Mouse (Mus musculus): ENCODE measurements at regions not wholly inside any gene's neighbourhood (a gene's known extent, or its start where the extent isn't known, plus 50 kb on each side); places are given as distances from the start of the nearest gene placed in this dataset.
"Not testable (repeated sequence)": the region's sequence is repeated elsewhere in the genome, so short reads cannot be mapped to it uniquely, and the experiment has no call there.

DNA sequence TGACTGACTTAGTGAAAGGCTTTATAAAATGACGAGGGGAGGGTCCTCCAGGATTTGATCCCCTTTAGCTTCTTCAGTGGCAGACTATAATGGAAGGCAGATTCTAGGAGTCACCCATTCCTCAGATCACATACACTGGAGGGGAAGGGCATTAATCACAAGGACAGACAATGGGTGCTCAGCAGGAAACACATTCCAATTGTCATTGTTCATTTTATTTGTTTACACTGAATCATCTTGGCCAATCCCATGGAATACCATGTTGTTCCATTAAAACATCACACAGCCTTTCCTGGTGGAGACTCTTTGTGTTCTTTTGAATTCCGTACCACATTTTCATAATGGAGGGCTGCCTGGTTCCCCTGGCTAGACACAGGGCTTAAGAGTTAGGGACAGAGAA lies 368.5 kb downstream of the Sec16b start:
- no peak for ATAC-seq (replicated peaks)
- H3K4me3 ChIP-seq = no peak overlapping the region
- peaks cover 5% of the 10 kb centered on the region; the same call in 1 of the 2 replicates for H3K4me1 ChIP-seq
- H3K27ac ChIP-seq (replicated peaks) = no peak overlapping the region
- H3K36me3 ChIP-seq = no peaks in the 10 kb centered on the region
- no peak overlapping the region for H3K9ac ChIP-seq (replicated peaks)
- no peaks in the 10 kb centered on the region for H3K27me3 ChIP-seq
- WGBS = 75% methylated on average over 2 of the region's 2 CpGs
- H3K9me3 ChIP-seq = no peaks in the 10 kb centered on the region
- no peak overlapping the region for H3K4me2 ChIP-seq (replicated peaks)

DNA sequence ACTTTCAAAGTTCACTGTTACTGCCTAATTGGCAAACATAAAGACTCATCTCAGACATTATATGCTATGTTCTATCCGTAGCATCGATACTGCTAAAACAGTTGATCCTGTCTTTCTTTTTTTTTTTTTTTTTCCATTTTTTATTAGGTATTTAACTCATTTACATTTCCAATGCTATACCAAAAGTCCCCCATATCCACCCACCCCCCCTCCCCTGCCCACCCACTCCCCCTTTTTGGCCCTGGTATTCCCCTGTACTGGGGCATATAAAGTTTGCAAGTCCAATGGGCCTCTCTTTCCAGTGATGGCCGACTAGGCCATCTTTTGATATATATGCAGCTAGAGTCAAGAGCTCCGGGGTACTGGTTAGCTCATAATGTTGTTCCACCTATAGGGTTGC lies 370.6 kb downstream of the Sec16b start:
- H3K9ac ChIP-seq (replicated peaks); H3K36me3 ChIP-seq; H3K9me3 ChIP-seq; H3K4me3 ChIP-seq; H3K4me1 ChIP-seq; H3K27ac ChIP-seq (replicated peaks); H3K4me2 ChIP-seq (replicated peaks); H3K27me3 ChIP-seq; ATAC-seq (replicated peaks): not testable (repeated sequence)
- WGBS = 96% methylated on average over 2 of the region's 4 CpGs

DNA sequence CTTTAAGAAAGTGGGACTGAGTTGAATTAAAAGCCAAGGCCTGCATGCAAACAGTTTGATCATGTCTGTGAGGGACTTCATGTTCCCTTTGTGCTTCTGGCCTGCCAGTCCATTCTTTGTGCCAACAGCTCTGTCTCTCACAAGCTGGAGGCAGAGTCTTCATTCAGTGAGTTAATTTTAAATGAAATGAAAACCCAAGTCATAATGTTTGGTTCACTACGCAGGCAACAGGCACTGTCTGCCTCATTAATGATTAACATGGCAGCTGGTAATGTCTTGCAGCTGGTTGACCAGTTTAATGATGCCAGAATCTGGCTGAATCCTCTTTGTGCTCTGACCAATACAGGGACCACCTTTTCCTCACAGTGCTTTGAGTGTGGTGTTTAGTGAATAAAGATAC lies 380.6 kb downstream of the Sec16b start:
- WGBS = 32% methylated on average over 1 of the region's 1 CpGs

DNA sequence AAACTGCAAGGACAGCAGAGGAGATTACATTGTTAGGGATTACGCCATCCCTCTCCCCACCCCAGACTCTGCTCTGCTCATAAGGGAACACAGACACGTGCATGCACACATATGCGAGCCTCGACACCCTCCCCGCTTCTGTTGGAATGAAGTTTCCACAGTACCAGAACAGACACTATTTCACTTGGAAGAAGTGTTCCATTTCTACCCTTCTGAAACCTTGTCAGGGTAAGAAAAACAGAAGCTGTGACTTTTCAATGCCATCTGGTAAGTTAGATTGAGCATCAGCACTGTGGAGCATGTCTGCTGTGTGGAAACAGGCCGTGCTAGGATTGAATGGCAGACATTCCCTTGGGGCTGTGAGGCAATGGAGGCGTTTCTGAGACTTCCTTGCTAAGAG lies 382.0 kb downstream of the Sec16b start:
- Histone ChIP-seq H3K4me3 (no peak overlapping the region), H3K36me3 (no peaks in the 10 kb centered on the region), H3K27ac (replicated peaks) (peak overlapping the region; percentile 73), H3K9ac (replicated peaks) (no peak overlapping the region), H3K27me3 (no peaks in the 10 kb centered on the region), H3K9me3 (no peaks in the 10 kb centered on the region), H3K4me2 (replicated peaks) (no peak overlapping the region), H3K4me1 (peaks cover 25% of the 10 kb centered on the region)
- WGBS = 68% methylated on average over 7 of the region's 7 CpGs
- peak; percentile 91 for ATAC-seq (replicated peaks)

More for the DNA sequence above, 380.6 kb downstream of the Sec16b start:
- no peaks in the 10 kb centered on the region for H3K9me3 ChIP-seq
- no peak overlapping the region for H3K4me2 ChIP-seq (replicated peaks)
- no peaks in the 10 kb centered on the region for H3K36me3 ChIP-seq
- H3K9ac ChIP-seq (replicated peaks) = no peak overlapping the region
- H3K4me1 ChIP-seq = peaks cover 25% of the 10 kb centered on the region
- H3K27ac ChIP-seq (replicated peaks) = peak overlapping the region; percentile 66; the same call in 1 of the 2 replicates
- no peak for ATAC-seq (replicated peaks)
- H3K4me3 ChIP-seq = no peak overlapping the region
- H3K27me3 ChIP-seq = no peaks in the 10 kb centered on the region

DNA sequence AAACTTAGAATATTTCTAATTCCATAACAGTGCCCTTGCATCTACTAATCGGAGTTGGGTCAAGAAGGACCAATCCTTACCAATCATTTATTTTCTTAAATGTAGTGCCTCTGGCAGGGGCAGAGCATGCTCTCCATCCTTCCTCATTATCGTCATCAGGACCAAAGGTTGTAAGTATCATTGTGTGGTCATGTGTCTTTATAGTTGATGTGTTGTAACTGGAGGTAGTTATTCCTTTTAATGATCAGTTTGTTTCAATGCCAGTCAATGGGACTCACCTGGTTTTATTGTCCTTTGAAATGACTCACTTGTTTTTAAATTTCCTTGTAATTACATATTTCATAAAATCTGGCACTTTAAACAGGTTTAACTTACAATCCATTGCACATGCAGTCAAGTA lies 399.6 kb downstream of the Sec16b start:
- WGBS = 91% methylated on average over 2 of the region's 2 CpGs
- no peak for ATAC-seq (replicated peaks)

DNA sequence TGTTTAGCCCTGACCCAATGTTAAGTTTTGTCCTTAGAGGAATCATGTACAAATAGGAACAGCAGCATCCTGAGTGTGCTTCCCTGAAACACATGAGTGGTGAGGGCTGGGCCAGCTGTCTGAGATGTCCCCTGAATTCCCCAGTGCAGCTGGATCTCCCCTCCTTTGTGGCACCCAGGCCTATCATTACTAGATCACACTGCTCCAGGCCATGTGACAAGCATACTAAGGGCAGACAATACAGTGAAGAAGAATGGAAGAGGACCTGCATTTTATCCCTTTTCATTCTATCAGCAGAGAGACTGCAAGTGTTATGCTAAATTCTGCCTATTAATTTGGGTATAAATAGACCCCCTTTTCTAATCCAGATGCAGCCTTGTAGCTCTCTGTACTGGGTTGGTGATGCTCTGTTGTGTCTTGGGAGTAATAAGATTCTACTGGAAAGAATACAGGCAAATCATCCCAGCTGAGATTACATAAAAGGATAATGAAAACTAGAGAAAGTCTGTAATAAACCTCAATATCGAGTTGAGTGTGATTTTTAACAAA lies 418.3 kb downstream of the Brinp2 start:
- Histone ChIP-seq H3K27ac (replicated peaks) (peak overlapping the region; percentile 67), H3K36me3 (no peaks in the 10 kb centered on the region), H3K27me3 (no peaks in the 10 kb centered on the region), H3K4me2 (replicated peaks) (no peak overlapping the region), H3K4me3 (no peak overlapping the region), H3K4me1 (peaks cover 31% of the 10 kb centered on the region), H3K9ac (replicated peaks) (no peak overlapping the region), H3K9me3 (no peaks in the 10 kb centered on the region)
- WGBS = 33% methylated on average over 1 of the region's 1 CpGs
- peak; percentile 85 for ATAC-seq (replicated peaks)

More for the DNA sequence above, 399.6 kb downstream of the Sec16b start:
- Histone ChIP-seq H3K9ac (replicated peaks) (no peak overlapping the region), H3K4me3 (no peak overlapping the region), H3K4me2 (replicated peaks) (no peak overlapping the region), H3K9me3 (no peaks in the 10 kb centered on the region), H3K27me3 (no peaks in the 10 kb centered on the region), H3K4me1 (no peaks in the 10 kb centered on the region), H3K36me3 (no peaks in the 10 kb centered on the region), H3K27ac (replicated peaks) (no peak overlapping the region)

DNA sequence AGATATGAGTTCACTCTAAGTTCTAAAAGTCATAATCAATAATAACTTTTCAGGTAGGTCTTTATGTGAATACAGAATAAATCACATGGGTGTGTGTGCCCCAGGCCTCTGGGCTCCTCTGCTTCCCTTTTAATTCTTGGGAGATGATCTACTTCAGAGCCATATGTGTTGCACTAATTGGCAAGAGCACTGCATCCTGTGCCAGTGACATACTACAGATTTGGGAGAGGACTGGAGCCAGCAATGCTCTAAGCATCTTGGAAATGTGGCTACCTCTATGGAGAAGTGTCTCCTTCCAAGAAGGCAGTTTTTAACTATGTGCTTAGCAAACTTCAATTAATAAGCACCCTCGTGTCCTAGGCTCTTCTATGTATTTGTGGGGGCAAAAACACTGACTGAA lies 416.6 kb downstream of the Brinp2 start:
- Histone ChIP-seq H3K4me3 (no peak overlapping the region), H3K27ac (replicated peaks) (peak overlapping the region; percentile 87), H3K9ac (replicated peaks) (no peak overlapping the region), H3K4me1 (peaks cover 31% of the 10 kb centered on the region), H3K9me3 (no peaks in the 10 kb centered on the region), H3K36me3 (no peaks in the 10 kb centered on the region), H3K4me2 (replicated peaks) (no peak overlapping the region), H3K27me3 (no peaks in the 10 kb centered on the region)
- WGBS = 41% methylated on average over 1 of the region's 1 CpGs
- peak; percentile 66 for ATAC-seq (replicated peaks)

DNA sequence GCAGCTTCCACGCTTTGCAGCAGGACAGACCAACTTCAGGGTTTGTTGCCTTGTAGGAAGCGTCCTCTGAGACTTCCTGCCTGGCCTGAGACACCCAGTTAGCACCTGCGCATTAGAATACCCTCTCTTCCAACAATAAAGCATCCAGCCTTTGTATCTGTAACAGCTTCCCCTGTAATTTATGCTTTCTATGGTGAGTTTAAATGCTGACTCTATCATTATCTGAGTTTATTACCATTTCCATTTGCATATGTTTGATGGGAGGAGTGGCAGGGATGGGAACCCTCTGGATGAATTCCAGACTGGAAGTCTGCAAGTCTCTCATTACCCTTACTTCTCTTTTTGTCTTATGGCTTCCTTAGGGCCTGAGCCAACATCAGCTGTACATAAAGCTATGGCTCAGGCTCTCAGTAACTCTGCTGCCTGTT lies 415.8 kb downstream of the Brinp2 start:
- Histone ChIP-seq H3K27me3 (no peaks in the 10 kb centered on the region), H3K4me3 (no peak overlapping the region), H3K4me1 (peaks cover 31% of the 10 kb centered on the region), H3K4me2 (replicated peaks) (no peak overlapping the region), H3K9ac (replicated peaks) (no peak overlapping the region), H3K9me3 (no peaks in the 10 kb centered on the region), H3K36me3 (no peaks in the 10 kb centered on the region), H3K27ac (replicated peaks) (peak overlapping the region; percentile 87)
- ATAC-seq (replicated peaks) = peak; percentile 78
- 21% methylated on average over 3 of the region's 3 CpGs for WGBS

DNA sequence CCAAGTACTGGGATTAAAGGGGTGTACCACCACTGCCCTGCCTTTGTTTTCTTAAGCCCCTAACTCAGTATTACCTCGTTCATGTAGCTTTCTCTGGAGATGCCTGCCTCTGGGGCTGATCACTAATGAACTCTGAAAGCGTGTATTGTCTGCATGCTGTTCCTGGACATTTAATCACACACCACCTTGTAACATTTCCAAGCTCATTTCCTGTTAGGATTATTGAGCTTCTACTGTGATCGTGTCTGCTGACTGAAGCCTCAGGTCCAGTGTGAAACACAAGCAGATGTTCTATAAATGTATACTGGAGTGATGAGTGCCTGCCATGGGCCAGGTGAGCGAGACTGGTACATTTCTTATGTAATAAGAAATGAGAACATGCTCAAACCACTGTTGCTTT lies 398.6 kb downstream of the Brinp2 start:
- Histone ChIP-seq H3K4me1 (no peaks in the 10 kb centered on the region), H3K27ac (replicated peaks) (no peak overlapping the region), H3K9ac (replicated peaks) (no peak overlapping the region), H3K4me3 (no peak overlapping the region), H3K4me2 (replicated peaks) (no peak overlapping the region), H3K27me3 (no peaks in the 10 kb centered on the region), H3K36me3 (no peaks in the 10 kb centered on the region), H3K9me3 (no peaks in the 10 kb centered on the region)
- 60% methylated on average over 4 of the region's 4 CpGs for WGBS
- no peak for ATAC-seq (replicated peaks)

DNA sequence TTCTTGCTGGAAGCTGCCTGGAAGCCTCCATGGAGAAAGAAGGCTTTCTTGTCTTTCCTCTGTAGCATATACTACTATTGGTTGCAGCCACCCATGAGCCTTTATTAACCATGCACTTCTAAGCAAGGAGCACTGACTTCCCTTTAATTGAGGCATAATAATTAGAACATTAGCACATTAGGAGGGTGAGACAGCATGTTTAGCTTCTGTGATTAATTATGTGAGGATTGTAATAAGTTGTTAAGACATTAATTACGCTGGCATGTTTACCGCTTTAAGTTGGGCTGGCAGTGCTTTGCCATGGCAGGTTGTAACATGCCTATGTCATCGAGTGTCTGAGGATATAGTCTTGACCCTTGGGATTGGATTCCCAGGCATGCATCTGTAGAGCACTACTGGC lies 391.7 kb downstream of the Brinp2 start:
- WGBS = 53% methylated on average over 3 of the region's 3 CpGs
- H3K27me3 ChIP-seq = no peaks in the 10 kb centered on the region
- H3K4me1 ChIP-seq = peaks cover 7% of the 10 kb centered on the region
- H3K36me3 ChIP-seq = no peaks in the 10 kb centered on the region
- H3K4me2 ChIP-seq (replicated peaks) = no peak overlapping the region
- H3K9ac ChIP-seq (replicated peaks) = no peak overlapping the region
- no peaks in the 10 kb centered on the region for H3K9me3 ChIP-seq
- ATAC-seq (replicated peaks) = peak; percentile 48; the same call in 1 of the 2 replicates
- no peak overlapping the region for H3K4me3 ChIP-seq
- H3K27ac ChIP-seq (replicated peaks) = no peak overlapping the region

DNA sequence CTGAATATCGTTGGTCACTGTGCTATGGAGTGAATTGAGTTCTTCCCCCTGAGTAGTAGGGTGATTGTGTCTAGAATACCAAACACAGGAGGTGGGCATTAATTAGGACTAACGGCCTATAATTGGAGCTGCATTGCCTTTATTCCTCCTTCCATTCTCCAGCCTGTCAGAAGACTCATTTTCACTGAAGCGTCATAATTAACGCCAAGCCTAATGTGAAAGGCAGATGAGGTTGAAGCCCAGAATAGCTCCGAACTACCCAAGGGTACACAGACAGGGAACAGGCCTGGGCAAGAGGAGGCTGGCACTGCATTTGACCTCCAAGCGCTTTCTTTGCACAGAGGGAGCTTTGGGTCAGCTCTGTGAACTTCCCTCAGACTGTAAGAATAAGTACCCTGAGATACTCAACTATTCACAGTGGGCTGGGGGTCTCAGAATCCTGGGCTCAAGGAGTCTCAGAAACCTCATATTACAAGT lies 386.5 kb downstream of the Brinp2 start:
- Histone ChIP-seq H3K27me3 (no peaks in the 10 kb centered on the region), H3K4me1 (peaks cover 15% of the 10 kb centered on the region), H3K9me3 (no peaks in the 10 kb centered on the region), H3K36me3 (no peaks in the 10 kb centered on the region), H3K9ac (replicated peaks) (no peak overlapping the region), H3K4me3 (no peak overlapping the region), H3K27ac (replicated peaks) (peak overlapping the region; percentile 57), H3K4me2 (replicated peaks) (no peak overlapping the region)
- WGBS = 9% methylated on average over 6 of the region's 6 CpGs
- ATAC-seq (replicated peaks) = peak; percentile 96

DNA sequence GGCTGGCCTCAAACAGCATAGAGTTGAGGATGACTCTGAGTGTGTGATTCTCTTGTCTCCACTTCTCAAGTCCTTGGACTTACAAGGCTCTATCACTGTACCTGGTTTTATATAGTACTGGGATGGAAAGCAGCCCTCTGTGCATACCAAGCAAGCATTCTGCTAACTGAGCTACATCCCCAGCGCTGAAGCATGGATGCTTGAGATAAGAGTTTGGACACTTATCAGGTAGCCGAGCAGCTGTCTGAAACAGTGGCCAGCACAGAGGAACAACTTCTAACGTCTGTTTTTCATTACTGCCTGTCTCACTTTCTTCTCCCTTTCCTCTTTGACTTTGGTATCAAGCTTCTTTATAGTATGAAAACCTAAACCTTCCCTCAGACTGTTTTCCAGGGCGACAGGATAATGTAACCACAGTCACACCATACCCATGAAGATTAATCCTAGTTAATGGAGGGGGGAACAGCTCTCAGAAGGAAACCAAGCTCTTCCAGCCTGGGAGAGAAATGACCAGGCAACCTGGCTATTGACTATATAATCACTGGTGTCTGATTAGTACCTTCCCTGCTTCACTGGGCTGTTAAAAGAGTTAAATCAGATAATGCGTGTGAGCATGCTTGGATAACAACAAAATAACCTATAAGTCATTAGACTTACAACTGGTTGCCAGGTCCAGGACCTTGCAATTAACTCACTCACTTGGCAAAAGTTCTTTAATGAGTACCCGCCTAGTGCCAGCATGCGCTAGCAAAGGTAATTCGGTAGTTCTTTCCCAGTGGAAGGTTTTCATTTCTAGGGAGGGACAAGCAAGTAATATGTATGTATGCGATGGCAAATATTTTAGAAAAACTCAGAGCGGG lies 382.5 kb downstream of the Brinp2 start:
- Histone ChIP-seq H3K4me1 (peaks cover 14% of the 10 kb centered on the region), H3K4me3 (no peak overlapping the region), H3K9ac (replicated peaks) (no peak overlapping the region), H3K9me3 (no peaks in the 10 kb centered on the region), H3K36me3 (no peaks in the 10 kb centered on the region), H3K27ac (replicated peaks) (no peak overlapping the region), H3K27me3 (no peaks in the 10 kb centered on the region), H3K4me2 (replicated peaks) (no peak overlapping the region)
- ATAC-seq (replicated peaks) = no peak
- WGBS = 56% methylated on average over 10 of the region's 10 CpGs

All from forebrain, embryonic 15.5 days (tissue).